In genomic region chr10:8781876-8782372, GRCm38 (mm10) we compare ENCODE assay signal across 19 mouse cellular contexts.
A peak's percentile ranks its signal among the peaks of the same experiment; 100 is the strongest.
DNase-seq lines count a peak whose midpoint lies in the region; ATAC-seq and TF ChIP-seq lines count a peak whose summit lies in the region.
"Had no signal": no experiment of that assay in that cellular context is flagged by ENCODE, and none has a peak within 500 bp of the region (broad histone marks: within the 10 kb centered on the region; RNA-seq: fewer than 3 reads in every experiment).

No protein-coding gene starts in this region.

- POLR2A ChIA-PET in Patski (lab: Charles Lee), result no interaction called here

- TF ChIP-seq POLR2A in lung, adult 2 months (IDR thresholded peaks at IDR 0.05; ENCODE audit: borderline replicate concordance, extremely low read depth, low read depth, low read length), result no peak

- no peaks in the 10 kb centered on the region for H3K27me3 ChIP-seq in hindbrain, embryonic 16.5 days (replicated peaks; ENCODE audit: control insufficient read depth, insufficient read depth, low read length)
- H3K27me3 ChIP-seq in hindbrain, embryonic 14.5 days (ENCODE audit: control insufficient read depth, insufficient read depth, low read length), result no peaks in the 10 kb centered on the region
- no peaks in the 10 kb centered on the region for H3K27me3 ChIP-seq in lung, embryonic 14.5 days (ENCODE audit: insufficient read depth, low read length)
- no peaks in the 10 kb centered on the region for H3K27me3 ChIP-seq in Patski
- no peaks in the 10 kb centered on the region for H3K27me3 ChIP-seq in limb, embryonic 15.5 days
- H3K27me3 ChIP-seq: CH12.LX; forebrain, embryonic 13.5 days; heart, embryonic 13.5 days; hindbrain, embryonic 12.5 days; intestine, embryonic 15.5 days had no signal

- ATAC-seq in hindbrain, embryonic 16.5 days, result 0 out of 2 replicates have a peak, but pooled peaks have one; percentile 20
- no peak for ATAC-seq in hindbrain, embryonic 14.5 days (ENCODE audit: low FRiP score)
- no peak for ATAC-seq in lung, embryonic 14.5 days (ENCODE audit: insufficient read depth)
- peak; percentile 44 for ATAC-seq in Patski
- no peak for ATAC-seq in limb, embryonic 15.5 days (ENCODE audit: insufficient number of reproducible peaks, low FRiP score, low TSS enrichment, low read depth)
- ATAC-seq: forebrain, embryonic 13.5 days; forebrain, postnatal 0 days; intestine, embryonic 15.5 days had no signal

- no peak for TF ChIP-seq CTCF in lung, embryonic 14.5 days (IDR thresholded peaks at IDR 0.05; ENCODE audit: low read depth)
- no peak for TF ChIP-seq CTCF in lung, adult 2 months (IDR thresholded peaks at IDR 0.05; ENCODE audit: insufficient read depth, low read length)
- no peak for TF ChIP-seq CTCF in Patski (IDR thresholded peaks at IDR 0.05)

- CTCF ChIA-PET in Patski (lab: Charles Lee), result interaction anchor here (1.0 to 2.3 kb wide), 5 partner anchors 10 to 39 kb away, joined by 3 to 9 read pairs (median 4); no protein-coding TSS in a partner anchor

- DNase-seq in hindbrain, embryonic 14.5 days (ENCODE audit: low spot score), result no peak
- peak; percentile 51 for DNase-seq in lung, embryonic 14.5 days
- no peak for DNase-seq in lung, adult 2 months
- no peak for DNase-seq in Patski (ENCODE audit: low read depth, low spot score)
- DNase-seq in cerebellum, postnatal 36 days, result no peak
- DNase-seq: adrenal gland, postnatal 14 days; cerebellum, adult 11-12 months; cerebellum, adult 9-10 months; forebrain, postnatal 0 days; gastrocnemius, postnatal 36 days; heart, adult 11 months; heart, postnatal 36 days had no signal

- no peaks in the 10 kb centered on the region for H3K36me3 ChIP-seq in hindbrain, embryonic 16.5 days (ENCODE audit: control insufficient read depth, insufficient read depth, low read length)
- H3K36me3 ChIP-seq in hindbrain, embryonic 14.5 days (replicated peaks; ENCODE audit: control insufficient read depth, insufficient read depth), result no peaks in the 10 kb centered on the region
- H3K36me3 ChIP-seq in lung, embryonic 14.5 days (ENCODE audit: insufficient read depth), result peaks cover 32% of the 10 kb centered on the region
- peaks cover 30% of the 10 kb centered on the region for H3K36me3 ChIP-seq in limb, embryonic 15.5 days

- H3K27ac ChIP-seq in hindbrain, embryonic 16.5 days (ENCODE audit: low read depth, low read length), result no peak overlapping the region; the same call in 1 of the 2 replicates
- H3K27ac ChIP-seq in hindbrain, embryonic 14.5 days, result no peak overlapping the region
- H3K27ac ChIP-seq in lung, embryonic 14.5 days (ENCODE audit: low read depth), result no peak overlapping the region
- peak overlapping the region; percentile 27; the same call in 1 of the 2 replicates for H3K27ac ChIP-seq in limb, embryonic 15.5 days
- H3K27ac ChIP-seq: forebrain, embryonic 13.5 days; heart, embryonic 13.5 days; hindbrain, embryonic 12.5 days; intestine, embryonic 15.5 days had no signal

- in situ Hi-C loops in Patski (cut with MboI; ENCODE audit: low pct_unique_long_range_greater_than_20kb), result loop anchor here (5.0 kb wide), 1 partner anchor 35 kb away; no protein-coding TSS in a partner anchor

- 78% methylated on average over 10 of the region's 10 CpGs for WGBS in hindbrain, embryonic 16.5 days
- WGBS in hindbrain, embryonic 14.5 days, result 84% methylated on average over 10 of the region's 10 CpGs
- 76% methylated on average over 10 of the region's 10 CpGs for WGBS in lung, embryonic 14.5 days
- 76% methylated on average over 10 of the region's 10 CpGs for WGBS in lung, adult 2 months
- WGBS in limb, embryonic 15.5 days, result 33% methylated on average over 10 of the region's 10 CpGs

- no peak overlapping the region for H3K9ac ChIP-seq in hindbrain, embryonic 16.5 days (ENCODE audit: low read depth, low read length)
- H3K9ac ChIP-seq in hindbrain, embryonic 14.5 days, result no peak overlapping the region
- no peak overlapping the region for H3K9ac ChIP-seq in lung, embryonic 14.5 days
- no peak overlapping the region for H3K9ac ChIP-seq in limb, embryonic 15.5 days
- H3K9ac ChIP-seq: forebrain, embryonic 13.5 days; forebrain, postnatal 0 days; heart, embryonic 13.5 days; hindbrain, embryonic 12.5 days; intestine, embryonic 15.5 days had no signal

- no peak overlapping the region for H3K4me2 ChIP-seq in hindbrain, embryonic 16.5 days (ENCODE audit: low read length)
- H3K4me2 ChIP-seq in hindbrain, embryonic 14.5 days (replicated peaks), result no peak overlapping the region
- no peak overlapping the region for H3K4me2 ChIP-seq in lung, embryonic 14.5 days
- H3K4me2 ChIP-seq in limb, embryonic 15.5 days, result no peak overlapping the region
- H3K4me2 ChIP-seq: forebrain, embryonic 13.5 days; heart, embryonic 13.5 days; hindbrain, embryonic 12.5 days; intestine, embryonic 15.5 days had no signal

- no peak overlapping the region for H3K4me3 ChIP-seq in hindbrain, embryonic 16.5 days (ENCODE audit: low read length)
- H3K4me3 ChIP-seq in hindbrain, embryonic 14.5 days (replicated peaks; ENCODE audit: low read length), result no peak overlapping the region
- H3K4me3 ChIP-seq in lung, embryonic 14.5 days (ENCODE audit: low read depth, low read length), result no peak overlapping the region
- no peak overlapping the region for H3K4me3 ChIP-seq in lung, adult 2 months (replicated peaks; ENCODE audit: extremely low read depth, low read depth, low read length)
- H3K4me3 ChIP-seq in limb, embryonic 15.5 days, result no peak overlapping the region
- H3K4me3 ChIP-seq: forebrain, embryonic 13.5 days; heart, embryonic 13.5 days; hindbrain, embryonic 12.5 days; intestine, embryonic 15.5 days had no signal

- H3K4me1 ChIP-seq in hindbrain, embryonic 16.5 days (ENCODE audit: control insufficient read depth, insufficient read depth, low read depth, low read length), result no peaks in the 10 kb centered on the region
- 0 out of 2 replicates have a peak, but pooled peaks cover 9% of the 10 kb centered on the region for H3K4me1 ChIP-seq in hindbrain, embryonic 14.5 days (replicated peaks; ENCODE audit: control insufficient read depth, insufficient read depth, low read length)
- H3K4me1 ChIP-seq in lung, embryonic 14.5 days (ENCODE audit: insufficient read depth), result no peaks in the 10 kb centered on the region
- peaks cover 10% of the 10 kb centered on the region for H3K4me1 ChIP-seq in lung, adult 2 months (ENCODE audit: control insufficient read depth, insufficient read depth, low read length)
- 0 out of 2 replicates have a peak, but pooled peaks cover 6% of the 10 kb centered on the region for H3K4me1 ChIP-seq in limb, embryonic 15.5 days

- no peaks in the 10 kb centered on the region for H3K9me3 ChIP-seq in hindbrain, embryonic 16.5 days (ENCODE audit: control insufficient read depth, low read length)
- H3K9me3 ChIP-seq in hindbrain, embryonic 14.5 days (ENCODE audit: control insufficient read depth, low read length), result no peaks in the 10 kb centered on the region
- H3K9me3 ChIP-seq in lung, embryonic 14.5 days (ENCODE audit: low read depth, low read length), result no peaks in the 10 kb centered on the region
- no peaks in the 10 kb centered on the region for H3K9me3 ChIP-seq in limb, embryonic 15.5 days
- H3K9me3 ChIP-seq: forebrain, embryonic 13.5 days; heart, embryonic 13.5 days; hindbrain, embryonic 12.5 days; intestine, embryonic 15.5 days had no signal

Comparison
In these comparisons a context has a peak if more than half of its experiments do, and no peak if none do; other contexts are left out.
1. ATAC-seq: peak in hindbrain, embryonic 16.5 days (single experiment) and Patski (single experiment); none in hindbrain, embryonic 14.5 days (single experiment), lung, embryonic 14.5 days (single experiment) and limb, embryonic 15.5 days (single experiment).